Mouse (Mus musculus) embryo, embryonic 9.5 days (tissue): ENCODE measurements around the gene Dnajc16.
"Not testable (repeated sequence)": the region's sequence is repeated elsewhere in the genome, so short reads cannot be mapped to it uniquely, and the experiment has no call there.

Source experiments
- DNase-seq: peaks from one replicate; pipeline ENCODE4 v3.0.0-alpha.2; 2017; ENCODE audit errors: extremely low spot score

The Dnajc16 gene

DNA sequence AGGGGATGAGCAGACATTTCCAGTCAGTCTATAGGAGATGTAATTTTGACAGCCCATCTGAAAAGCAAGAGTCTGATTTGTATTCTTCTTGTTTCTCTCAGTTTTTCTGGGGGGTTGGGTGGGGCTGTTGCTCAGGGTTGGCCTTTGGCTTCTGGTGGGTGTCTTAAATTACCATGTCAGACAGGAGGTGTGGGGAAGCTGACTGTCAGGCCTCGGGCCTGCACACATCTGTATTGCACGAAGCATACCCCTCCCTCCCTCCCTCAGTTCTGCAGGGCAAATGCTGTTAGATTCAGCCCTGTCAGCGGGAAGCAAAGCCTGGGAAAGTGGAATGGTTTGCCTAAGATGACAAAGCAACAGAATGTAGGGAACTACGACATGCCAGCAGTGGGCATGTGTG lies 6.2 kb upstream of the Dnajc16 start:
- no peak for DNase-seq

DNA sequence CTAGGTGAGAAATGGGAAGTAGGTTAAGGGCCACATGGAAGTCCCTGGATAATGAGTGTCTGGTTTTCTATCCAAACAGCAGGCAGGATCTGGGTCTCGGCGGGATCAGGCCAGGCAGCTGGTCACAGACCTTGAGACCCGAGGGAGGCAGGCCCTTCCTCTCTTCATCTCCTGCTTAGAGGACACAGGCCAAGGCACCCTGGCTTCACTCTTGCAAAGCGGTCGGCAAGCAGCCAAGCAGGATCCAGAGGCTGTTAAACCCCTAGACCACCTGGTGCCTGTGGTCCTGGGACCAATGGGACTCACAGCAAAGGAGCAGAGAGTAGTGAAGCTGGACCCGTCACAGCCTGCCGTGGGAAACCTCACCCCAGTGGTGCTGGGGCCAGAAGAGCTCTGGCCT lies 5.6 kb upstream of the Dnajc16 start:
- DNase-seq = no peak

DNA sequence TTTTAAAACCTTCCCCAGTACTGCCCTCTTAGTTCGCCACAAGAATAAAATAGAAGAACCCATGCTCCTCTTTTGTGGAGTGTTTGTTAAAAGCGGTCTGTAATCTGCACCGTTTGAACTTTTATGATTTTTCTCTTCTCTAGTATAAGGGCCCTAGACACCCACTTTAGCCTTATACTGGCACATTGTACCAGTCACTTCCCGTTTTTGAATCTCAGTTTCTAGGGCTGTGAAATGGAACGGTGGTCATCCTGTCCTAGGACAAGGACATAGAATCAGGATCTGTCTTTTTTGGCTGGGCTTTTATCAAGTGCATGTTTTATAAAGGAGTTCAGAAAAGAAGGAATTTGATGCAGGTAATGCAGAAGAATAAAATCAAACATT lies 3.4 kb upstream of the Dnajc16 start:
- no peak for DNase-seq

DNA sequence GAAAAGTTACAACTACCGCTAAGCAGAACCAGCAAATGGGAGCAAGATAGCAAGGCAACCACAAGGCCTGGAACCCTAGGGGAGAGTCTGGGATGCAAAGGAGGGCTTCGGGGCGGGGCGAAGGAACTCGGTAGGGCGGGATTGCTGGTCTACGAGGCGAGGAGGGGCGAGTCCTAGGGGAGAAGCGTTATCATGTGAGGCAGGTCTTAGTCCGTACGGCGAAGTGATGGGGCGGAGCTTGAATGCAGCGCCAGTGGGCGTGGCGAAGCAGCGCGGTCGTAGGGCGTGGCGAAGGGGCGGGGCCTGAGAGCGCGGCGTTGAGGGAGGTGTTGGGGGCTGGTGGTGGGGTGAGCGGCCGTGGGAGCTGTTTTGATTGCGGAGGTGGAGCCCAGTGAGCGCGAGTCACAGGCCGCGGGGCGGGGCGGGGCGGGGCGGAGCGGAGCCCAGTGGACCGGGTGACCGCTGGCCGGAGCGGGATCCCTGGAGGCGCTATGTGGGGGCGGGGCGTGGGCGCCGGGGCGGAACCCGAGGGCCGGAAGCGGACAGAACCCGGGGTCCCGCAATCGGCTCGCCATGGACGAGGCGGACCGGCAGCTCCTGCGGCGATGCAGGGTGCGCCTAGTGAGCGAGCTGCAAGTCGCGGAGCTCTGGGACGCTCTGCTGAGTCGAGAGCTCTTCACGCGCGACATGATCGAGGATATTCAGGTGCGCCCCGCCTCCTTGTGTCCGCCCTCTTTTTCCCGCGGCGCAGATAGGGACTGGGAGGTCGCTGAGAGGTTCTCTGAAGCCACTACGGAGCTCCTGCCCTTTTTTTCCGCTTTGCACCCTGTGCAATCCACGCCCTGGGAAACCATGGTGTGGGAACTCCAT lies 2.8 kb upstream of the Dnajc16 start, which contains the start of gene Casp9:
Gene Casp9, plus strand, starts transcription at position 331 of the 870 bp plus-strand sequence.
- peak; percentile 100 for DNase-seq

DNA sequence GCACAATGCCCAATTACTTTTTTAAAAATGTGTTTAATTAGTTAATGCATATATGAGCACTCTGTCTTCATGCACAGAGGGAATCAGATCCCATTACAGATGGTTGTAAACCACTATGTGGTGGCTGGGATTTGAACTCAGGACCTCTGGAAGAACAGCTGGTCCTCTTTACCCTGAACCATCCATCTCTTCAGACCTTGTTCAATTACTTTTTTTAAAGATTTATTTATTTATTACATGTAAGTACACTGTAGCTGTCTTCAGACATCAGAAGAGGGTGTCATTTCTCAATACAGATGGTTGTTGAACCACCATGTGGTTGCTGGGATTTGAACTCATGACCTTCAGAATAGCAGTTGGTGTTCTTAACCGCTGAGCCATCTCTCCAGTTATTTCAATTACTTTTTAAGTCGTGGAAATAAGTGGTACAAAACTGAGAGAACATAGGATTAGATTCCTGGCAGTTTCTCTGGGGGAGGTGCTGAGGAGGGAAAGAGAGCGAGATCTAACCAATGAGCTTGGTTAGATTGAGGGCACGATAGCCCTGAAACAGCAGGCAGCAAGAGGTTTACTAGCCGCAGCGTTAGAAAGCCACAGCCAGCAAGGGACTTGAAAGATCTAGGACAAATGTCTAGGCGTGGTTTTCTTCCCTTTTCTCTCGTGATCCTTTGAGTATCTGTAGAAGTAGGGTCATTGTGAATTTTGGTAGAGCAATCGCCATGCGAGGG lies 2.0 kb upstream of the Dnajc16 start:
- DNase-seq = no peak

DNA sequence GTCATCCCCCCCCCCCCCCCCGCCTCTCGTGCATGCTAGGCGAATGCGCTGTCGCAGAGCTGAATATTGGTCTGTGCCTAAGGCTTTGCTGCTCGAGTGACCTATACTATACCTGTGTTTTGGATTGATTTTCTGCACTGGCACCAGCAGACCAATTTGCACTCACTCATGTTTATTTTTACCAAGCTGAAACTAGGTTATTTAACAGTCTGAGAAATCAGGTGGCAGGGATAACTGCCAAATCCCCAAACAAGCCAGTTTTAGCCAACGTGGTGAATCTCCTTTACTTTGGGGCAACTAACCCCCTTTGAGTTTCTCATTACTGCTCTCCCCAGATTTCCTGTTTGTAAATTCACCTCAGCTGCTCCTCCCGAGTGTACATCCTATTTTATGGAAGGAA lies 1.2 kb upstream of the Dnajc16 start:
- no peak for DNase-seq

DNA sequence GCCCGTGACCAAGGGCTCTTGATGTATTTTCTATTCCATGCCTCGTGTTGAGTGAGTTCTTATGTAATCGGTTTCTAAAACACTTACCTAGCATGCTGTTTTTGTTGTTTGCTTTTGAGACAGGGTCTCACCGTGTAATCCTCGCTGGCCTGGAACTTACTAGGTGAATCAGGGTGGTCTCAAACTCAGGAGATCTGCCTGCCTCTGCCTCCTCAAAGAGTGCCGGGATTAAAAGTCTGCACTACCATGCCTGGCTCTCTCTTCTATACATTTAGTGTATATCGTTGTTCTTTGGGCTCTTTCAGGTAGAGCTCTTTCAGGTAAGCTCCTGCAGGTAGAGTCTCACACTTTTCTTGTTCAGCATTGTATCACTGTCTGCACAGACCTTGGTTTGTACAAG lies 755 bp upstream of the Dnajc16 start:
- DNase-seq = no peak

DNA sequence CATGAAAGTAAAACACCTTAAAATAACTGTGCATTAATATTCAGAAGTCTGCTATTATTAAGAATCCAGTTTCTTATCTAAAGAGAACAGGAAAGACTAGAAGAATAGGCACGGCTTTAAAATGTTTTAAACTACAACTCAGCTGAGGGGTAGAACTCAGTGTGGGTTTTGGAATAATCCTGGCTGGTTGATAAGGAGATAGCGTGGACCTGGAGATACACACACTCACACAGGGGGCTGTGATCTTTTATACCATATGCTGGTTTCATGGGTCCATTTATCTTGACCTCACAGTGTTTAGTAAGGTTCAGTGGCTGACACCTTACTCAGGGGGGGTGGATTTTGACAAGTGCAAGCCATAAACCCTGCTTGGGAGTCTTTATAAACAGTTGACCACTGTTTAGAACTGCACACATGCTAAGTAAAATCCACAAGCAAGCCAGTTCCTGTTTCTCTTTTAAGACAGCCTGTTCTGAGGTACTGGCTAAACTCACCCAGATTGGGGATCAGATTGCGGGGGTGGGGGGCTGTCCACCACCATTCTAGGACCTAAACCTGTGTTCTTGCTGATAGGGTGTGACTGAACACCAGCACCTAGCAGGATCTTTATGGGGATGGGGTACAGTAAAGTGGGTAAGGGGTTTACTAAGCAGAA lies 1.0 kb downstream of the Dnajc16 start:
- DNase-seq = no peak

DNA sequence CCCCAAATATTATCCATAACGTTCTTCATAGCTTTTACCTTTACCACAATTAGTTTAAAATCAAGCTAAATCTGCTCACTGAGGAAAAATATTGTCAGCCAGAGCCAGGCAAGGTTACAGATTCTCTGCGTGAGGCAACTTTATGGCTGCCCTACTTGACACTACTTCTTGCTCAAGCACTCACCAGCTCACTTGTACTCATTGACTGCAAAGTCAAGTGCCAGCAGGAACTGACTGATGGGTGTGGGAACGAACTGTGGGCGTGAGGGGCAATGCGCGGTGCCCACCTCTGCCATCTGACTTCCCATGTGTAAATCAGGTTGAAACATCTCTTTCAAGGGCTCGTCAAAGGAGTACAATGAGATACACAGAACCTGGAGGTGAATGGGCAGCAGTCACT lies 3.3 kb downstream of the Dnajc16 start:
- no peak for DNase-seq

DNA sequence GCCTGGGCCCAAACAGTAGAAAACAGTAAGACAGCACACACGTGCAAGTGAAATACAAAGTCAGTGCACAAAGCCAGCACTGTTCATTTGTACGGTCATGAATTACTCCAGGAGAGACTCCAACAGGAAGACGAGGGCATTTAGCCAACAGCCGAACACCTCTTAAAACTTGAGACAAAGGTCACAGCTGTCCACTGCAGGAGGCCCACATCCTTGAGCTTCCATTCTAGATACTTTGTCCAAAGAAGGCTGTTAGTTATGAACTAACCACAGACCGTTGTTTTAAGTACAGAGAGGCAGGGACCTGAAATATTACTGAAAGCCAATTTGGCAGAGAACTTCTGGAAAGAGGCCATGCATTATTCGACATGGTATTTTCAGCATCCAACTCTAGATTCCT lies 3.7 kb downstream of the Dnajc16 start:
- no peak for DNase-seq

DNA sequence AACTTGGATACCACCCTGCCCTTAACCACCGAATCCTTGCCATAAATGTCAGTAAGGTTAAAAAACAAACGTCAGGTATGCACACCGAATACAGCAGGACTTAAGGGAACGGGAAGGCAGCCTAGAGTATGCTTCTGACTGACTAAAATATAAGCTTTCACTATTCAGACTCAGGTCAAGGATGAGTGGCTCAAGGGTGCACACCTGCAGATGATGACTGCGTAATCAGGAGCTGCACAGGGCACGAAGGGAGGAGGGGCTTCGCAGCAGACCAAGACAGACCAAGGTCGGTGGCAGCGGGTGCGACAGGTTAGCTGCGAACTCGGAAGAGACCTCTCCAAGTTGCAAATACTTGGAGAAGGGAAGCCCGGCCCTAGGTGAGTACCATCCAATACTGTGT lies 4.6 kb downstream of the Dnajc16 start:
- no peak for DNase-seq

DNA sequence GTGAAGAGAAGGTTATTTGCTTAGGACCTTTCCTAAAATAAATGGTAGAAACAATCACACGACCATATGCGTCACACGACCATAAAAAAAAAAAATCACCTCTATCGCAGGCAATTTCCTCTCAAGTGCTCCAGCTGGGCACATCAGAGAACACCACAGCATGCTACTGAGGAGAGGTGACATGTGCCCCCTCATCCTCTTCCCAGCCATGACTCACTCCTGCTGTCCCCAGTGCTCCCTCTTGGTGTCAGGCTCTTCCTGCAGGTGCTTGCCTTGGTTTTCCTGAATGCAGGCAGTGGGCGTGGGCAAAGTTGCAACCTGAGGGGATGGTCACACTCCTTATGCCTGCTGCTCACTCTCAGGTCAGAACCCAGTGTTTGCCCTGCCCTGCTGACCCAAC lies 5.9 kb downstream of the Dnajc16 start:
- DNase-seq = no peak

DNA sequence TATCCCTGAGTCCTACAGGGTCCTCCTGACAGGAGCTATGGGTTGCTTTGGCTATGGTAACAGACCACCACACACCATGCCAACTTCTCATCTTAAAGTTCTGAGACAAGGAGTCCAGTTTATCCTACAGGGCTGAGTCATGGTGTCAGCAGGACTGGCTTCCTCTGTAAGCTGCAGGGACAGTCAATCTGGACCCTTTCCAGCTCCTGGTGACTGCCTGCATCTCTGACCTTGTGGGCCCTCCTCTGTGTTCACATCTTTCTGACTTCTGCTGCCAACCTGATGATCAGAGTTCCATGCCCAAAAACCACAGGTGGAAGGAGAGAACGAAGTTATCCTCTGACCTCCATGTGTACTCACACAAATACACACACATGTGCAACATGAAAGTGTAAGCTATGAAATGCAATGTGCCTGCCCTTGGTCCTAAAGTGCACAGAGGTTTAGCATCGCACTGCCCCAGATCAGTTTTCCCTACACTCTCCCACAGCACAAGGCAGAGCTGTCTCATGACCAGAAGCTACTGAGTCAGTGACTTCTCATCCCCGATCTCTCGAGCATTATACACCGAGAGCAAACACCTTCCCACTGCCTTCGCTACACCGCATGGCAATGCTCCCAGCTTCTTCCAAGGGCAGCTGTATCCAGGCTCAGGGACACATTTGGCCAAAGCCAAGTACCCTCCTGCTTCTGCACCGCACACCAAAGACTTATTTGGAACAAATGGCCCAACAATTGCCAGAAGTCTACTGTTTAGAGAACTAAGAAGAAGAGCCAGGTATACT lies 9.3 kb downstream of the Dnajc16 start:
- DNase-seq = no peak

DNA sequence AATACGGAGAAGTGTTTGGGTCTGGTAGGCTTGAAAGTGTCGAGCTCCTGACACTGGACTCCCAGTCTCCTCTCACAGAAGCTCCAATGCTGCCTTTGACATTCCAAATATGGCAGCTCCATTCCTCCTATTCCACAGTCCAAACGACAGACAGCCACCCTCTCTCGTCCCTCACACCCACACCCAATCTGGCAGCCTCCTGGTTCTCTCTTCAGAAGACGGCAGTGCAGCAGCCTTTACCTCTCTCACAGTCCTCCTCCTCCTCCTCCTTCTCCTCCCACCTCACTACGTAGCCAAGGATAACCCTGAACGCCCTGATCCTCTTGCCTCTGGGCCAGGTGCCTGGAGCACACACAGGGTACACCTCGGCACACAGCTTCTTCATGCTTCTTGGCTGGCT lies 10.9 kb downstream of the Dnajc16 start:
- no peak for DNase-seq

DNA sequence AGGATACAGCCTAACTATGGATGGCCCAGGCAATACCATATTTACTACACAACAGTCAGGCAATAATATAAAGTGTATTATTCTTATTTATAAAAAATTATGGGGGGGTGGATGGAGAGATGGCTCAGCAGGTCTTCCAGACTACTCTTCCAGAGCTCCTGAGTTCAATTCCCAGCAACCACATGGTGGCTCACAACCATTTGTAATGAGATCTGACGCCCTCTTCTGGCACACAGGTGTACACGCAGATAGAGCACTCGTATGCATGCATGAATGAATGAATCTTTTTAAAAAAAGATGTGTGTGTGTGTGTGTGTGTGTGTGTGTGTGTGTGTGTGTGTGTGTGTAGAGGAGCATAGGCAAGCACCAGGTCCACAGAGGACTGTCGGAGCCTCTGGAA lies 17.7 kb downstream of the Dnajc16 start:
- DNase-seq = not testable (repeated sequence)

DNA sequence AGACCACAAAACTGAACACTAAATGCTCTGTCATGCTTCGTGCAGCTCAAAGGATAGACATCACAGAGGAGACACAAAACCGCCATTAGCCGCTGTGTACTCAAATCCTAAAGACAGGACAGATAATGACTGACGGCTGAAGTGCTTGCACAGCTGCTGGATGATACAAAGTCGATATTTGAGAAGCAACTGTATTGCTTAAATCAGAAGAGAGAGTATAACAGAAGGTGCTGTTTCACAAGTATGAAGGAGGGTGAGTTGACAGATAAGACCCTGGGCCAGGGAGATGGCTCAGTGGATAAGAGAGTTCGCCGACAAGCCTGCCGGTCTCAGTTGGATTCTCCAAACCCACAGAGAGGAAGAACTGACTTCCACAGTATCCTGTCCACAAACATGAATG lies 18.9 kb downstream of the Dnajc16 start:
- no peak for DNase-seq

DNA sequence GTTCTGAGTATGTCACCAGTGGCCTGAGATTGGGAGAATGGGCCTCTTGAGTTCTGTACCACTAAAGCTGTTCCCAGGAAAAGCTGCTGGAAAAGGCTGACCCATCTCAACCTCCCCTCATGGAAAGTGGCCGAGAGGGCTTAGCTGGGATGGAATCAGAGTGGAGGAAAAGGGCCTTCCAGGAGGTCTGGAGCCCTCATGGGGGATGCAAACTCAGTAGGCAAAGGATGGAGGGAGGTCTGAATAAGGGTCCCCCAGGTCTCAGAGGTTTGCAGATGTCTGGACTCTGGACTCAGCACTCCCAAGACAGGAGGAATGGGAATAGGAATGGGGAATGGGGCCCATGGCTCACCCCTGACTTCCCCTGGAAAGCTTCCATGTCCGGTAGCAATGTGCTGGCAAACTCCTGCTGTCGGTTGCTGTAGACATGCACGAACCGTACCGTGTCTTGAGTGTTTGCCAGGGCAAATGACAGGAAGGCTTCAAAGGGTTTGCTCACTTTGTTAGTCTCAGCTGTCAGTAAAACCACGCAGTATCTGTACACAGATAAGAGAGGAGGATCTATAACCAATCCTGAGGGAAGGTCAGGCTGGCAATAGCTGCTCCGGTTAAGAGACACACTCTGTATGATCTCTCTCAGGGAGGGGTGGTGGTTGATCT lies 21.1 kb downstream of the Dnajc16 start:
- no peak for DNase-seq

DNA sequence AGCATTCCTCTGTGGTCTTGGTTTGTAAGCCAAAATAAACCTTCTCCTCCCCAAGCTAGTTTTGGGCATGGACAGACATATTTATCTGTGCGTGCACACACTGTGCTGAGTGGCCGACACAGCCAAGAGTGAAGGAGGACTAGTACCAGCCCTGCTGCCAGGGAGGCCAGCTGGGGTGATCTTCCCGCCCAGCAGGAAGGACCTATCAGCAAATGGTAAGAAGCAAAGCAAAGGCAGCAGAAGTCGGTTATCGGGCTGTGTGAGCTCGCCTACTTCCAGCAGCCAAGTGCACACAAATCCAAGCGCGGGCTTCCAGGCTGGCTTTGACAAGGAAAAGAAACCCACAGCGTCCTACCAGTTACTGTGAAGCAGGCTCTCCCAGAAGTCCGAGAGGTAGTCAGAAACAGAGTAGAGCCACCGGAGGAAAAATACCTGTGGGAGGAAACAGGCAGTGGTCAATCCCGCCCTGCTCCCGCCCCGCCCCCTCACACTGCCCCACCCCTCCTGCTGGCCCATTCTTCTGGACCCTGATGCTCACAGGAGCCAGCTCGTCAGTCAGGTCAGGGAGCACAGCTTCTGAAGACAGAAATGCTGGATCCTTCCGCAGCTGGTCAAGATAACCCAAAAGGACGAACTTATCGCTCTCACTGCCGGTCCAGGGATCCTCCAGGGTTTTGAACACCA lies 23.2 kb downstream of the Dnajc16 start:
- DNase-seq = no peak

DNA sequence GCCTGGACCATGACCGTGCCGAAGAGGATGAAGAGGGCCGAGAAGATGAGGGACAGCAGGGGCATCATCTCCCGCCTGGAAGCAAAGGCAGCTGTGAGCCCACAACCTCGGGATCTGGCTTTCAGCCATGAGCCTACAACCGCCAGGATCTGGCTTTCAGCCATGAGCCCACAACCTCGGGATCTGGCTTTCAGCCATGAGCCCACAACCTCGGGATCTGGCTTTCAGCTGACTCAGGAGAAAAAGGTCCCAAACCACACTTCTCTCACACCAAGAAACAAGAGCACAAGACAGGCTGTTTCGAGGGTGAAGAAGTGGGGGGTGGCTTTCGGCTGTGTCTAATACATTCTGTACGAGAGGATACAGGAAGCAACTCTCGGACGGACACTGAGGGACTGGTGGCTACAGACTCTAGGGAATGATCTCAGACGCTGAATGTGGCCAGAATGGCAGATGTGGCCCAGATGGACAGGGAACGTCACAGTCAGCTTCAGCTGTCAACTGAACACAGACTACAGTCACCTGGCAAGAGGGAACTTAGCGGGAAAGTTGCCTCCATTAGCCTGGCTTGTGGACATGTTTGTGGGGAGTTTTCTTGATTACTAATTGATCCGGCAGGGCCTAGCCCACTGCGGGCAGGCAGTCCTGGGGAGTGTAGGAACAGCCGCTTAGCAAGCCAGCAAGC lies 23.9 kb downstream of the Dnajc16 start:
- DNase-seq = no peak

DNA sequence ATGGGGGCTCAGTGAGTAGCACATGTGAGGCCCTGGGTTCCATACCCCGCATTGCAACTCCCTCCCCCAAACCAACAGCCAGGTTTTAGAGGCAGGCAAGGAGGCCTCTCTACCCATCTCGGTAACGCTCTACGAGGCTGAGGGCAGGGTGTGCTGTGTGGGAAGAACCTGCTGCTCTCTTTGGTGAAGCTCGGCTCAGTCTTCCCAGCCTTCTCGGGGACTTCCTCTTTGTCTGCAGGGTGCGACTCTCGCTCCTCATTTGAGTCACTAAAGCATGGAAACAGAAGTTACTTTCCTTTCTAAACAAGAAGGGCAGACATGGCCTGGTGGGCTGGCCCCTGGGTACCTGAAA lies 24.4 kb downstream of the Dnajc16 start:
- no peak for DNase-seq
